Mouse (Mus musculus): Measurements from ENCODE around the gene Mrpl50.

DNA sequence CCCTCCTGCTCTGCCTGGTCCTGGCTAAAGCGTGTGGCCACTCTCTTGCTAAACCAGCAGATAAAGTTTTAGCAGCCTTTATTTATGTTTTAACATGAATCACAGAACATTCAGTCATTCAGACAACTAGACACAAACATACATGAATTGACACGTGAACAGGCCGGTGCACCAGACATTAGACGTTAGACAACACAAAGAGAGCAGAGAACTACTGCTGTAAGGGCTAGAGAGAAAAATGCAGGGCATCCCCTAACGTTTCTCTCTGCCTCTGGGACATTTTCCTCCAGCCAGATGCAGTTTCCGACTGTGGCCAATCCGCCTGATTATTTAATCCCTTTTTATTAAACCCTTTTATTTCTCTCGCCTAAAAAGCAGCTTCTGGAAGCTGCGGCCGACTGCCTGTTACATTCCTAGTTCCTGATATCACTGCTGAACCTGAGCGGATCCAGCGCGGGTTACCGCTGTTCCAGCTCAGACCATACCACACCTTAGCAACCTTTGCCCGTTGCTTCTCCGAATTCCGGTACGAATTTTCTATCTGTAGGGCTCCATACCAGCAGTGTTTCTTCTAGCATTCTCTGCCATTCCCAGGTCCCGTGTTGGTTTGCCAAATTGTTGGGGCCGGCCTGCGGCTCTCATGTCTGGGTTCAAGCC is 40.7 kb downstream of the Mrpl50 start:
- TF ChIP-seq MYOG (IDR thresholded peaks at IDR 0.05; ENCODE audit: control insufficient read depth in 1 of 3, insufficient read depth in 1 of 3, insufficient read length in 2 of 3, low read depth in 2 of 3) (no peak), USF1 (IDR thresholded peaks at IDR 0.05; ENCODE audit: low read depth) (no peak), POLR2A (IDR thresholded peaks at IDR 0.05; ENCODE audit: insufficient read length, low read depth) (no peak), MAX (IDR thresholded peaks at IDR 0.05; ENCODE audit: low read depth) (no peak)
